Mouse (Mus musculus): Measurements from ENCODE around the gene Snrnp40.
A peak's percentile ranks its signal among the peaks of the same experiment; 100 is the strongest.

Gene Snrnp40

GRCm38 (mm10) chr4:130380418-130380817 lies 20.5 kb downstream of the Snrnp40 start:
- DNase-seq (ENCODE audit: low spot score in 2 of 2): no peak

DNA sequence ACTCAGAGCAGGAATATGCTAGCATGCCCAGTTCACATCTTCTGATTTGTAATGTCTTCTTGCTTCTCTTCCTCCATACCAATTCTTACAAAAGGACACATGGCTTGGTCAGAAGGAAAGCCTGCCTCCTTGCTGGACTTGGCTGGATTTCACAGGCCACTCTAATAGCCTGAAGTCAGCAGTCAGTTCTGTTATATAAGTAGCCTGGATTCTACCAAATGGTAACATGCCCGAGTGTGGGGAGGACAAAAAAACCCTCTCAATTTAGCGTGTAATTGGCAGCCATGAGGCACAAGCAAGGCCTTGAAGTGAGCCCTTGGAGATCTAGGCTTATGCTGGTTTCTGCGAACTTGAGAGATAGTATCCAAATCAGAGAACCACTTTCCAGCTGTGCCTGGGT lies 27.3 kb downstream of the Snrnp40 start:
- no peak for DNase-seq (ENCODE audit: low spot score in 2 of 2)

- DNase-seq (ENCODE audit: low spot score in 2 of 2): peak in 1 of 2 experiments; percentile 27
Observed at GRCm38 (mm10) chr4:130389496-130389895, 29.6 kb downstream of the Snrnp40 start.

- no peak for DNase-seq (ENCODE audit: low spot score in 2 of 2)
Observed at GRCm38 (mm10) chr4:130389927-130390326, 30.0 kb downstream of the Snrnp40 start.

GRCm38 (mm10) chr4:130391265-130391664 lies 31.3 kb downstream of the Snrnp40 start:
- no peak for DNase-seq (ENCODE audit: low spot score in 2 of 2)
